Mouse (Mus musculus): ENCODE results near the gene Reln. TPM values are rescaled to one million over a fixed set of nuclear protein-coding genes. Genes with fewer than 3 reads are reported as not detected.

The Reln gene
- polyA plus RNA-seq, 1 experiment: 1.4 TPM

DNA sequence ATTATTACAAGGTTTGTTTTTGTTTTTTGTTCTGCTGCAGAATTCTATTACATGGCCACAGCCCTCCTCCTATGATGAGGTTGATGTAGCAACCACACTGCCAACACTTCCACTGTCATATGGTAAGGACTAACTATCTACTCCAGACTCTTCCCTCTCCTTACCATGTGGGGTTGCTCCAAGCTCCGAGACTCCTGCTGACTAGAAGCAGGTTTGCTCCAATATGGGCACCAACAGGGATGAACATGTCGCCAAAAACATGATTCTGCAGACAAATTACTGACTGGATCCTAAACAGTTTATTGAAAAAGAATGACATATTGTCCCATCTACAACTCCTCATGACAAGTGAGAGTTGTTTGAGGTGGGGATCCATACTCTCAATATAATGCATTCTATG is 28.5 kb downstream of the Reln start:
- H3K9ac ChIP-seq (ENCODE audit: low read depth, poor library complexity, severe bottlenecking): no peak overlapping the region
- H3K9me3 ChIP-seq (replicated peaks; ENCODE audit: control insufficient read depth, insufficient read depth, low read length, poor library complexity, severe bottlenecking): no peaks in the 10 kb centered on the region
- H3K4me3 ChIP-seq (ENCODE audit: low read depth, low read length): no peak overlapping the region
- H3K4me1 ChIP-seq (ENCODE audit: control insufficient read depth, insufficient read depth, low read length): no peaks in the 10 kb centered on the region
- H3K27me3 ChIP-seq (ENCODE audit: control insufficient read depth, insufficient read depth, low read length, poor library complexity, severe bottlenecking): no peaks in the 10 kb centered on the region
- no peak overlapping the region for H3K27ac ChIP-seq (ENCODE audit: insufficient read depth, low read length)
- H3K36me3 ChIP-seq (ENCODE audit: control insufficient read depth, insufficient read depth, low read length, poor library complexity, severe bottlenecking): no peaks in the 10 kb centered on the region
- TF ChIP-seq CTCF (IDR thresholded peaks at IDR 0.05; ENCODE audit: low read depth, low read length) (no peak), POLR2A (IDR thresholded peaks at IDR 0.05; ENCODE audit: insufficient read depth, low read length) (no peak), EP300 (IDR thresholded peaks at IDR 0.05; ENCODE audit: insufficient read depth, low read depth, low read length) (no peak)

DNA sequence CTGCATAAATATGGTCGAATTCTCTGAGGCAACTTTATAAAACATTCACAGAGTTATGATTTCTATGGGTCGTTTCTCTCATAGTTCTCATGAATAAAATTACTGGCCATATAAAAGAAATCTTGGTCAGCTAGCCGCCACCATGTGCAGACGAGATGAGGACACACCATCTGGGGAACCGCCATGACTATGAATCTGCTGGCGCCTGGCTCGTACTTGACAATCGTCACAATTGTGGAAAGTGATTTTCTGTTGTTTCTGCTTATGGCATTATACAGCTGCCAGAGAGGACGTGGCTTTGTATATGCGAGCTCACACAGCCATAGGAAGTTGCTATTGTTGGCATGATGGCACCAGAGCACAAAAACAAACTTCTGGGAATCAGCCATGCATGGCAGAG is 31.5 kb downstream of the Reln start:
- no peak overlapping the region for H3K4me3 ChIP-seq (ENCODE audit: low read depth, low read length)
- no peak overlapping the region for H3K9ac ChIP-seq (ENCODE audit: low read depth, poor library complexity, severe bottlenecking)
- H3K9me3 ChIP-seq (replicated peaks; ENCODE audit: control insufficient read depth, insufficient read depth, low read length, poor library complexity, severe bottlenecking): no peaks in the 10 kb centered on the region
- H3K36me3 ChIP-seq (ENCODE audit: control insufficient read depth, insufficient read depth, low read length, poor library complexity, severe bottlenecking): no peaks in the 10 kb centered on the region
- H3K27me3 ChIP-seq (ENCODE audit: control insufficient read depth, insufficient read depth, low read length, poor library complexity, severe bottlenecking): no peaks in the 10 kb centered on the region
- TF ChIP-seq CTCF (IDR thresholded peaks at IDR 0.05; ENCODE audit: low read depth, low read length) (no peak), EP300 (IDR thresholded peaks at IDR 0.05; ENCODE audit: insufficient read depth, low read depth, low read length) (no peak), POLR2A (IDR thresholded peaks at IDR 0.05; ENCODE audit: insufficient read depth, low read length) (no peak)
- no peak overlapping the region for H3K27ac ChIP-seq (ENCODE audit: insufficient read depth, low read length)
- no peaks in the 10 kb centered on the region for H3K4me1 ChIP-seq (ENCODE audit: control insufficient read depth, insufficient read depth, low read length)

DNA sequence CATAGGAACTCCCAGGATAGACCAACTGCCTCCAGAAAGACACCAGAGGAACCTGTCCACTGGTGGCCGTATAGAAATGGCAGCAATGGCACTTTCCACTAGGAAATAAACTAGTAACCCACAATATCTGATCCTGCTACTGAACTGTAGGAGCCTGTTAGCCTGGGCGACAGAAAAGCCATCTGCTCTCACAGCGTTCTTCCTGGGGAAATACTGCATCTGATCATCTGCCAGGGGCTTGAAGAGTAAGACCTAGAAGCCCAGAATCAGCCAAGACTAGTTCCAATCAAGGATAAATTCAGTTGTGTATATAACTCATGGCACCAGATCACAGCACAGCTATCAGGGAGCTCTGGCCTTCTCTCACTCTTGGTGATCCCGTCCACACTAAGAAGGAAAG is 33.5 kb downstream of the Reln start:
- Histone ChIP-seq H3K36me3 (ENCODE audit: control insufficient read depth, insufficient read depth, low read length, poor library complexity, severe bottlenecking) (no peaks in the 10 kb centered on the region), H3K9ac (ENCODE audit: low read depth, poor library complexity, severe bottlenecking) (no peak overlapping the region), H3K4me3 (ENCODE audit: low read depth, low read length) (no peak overlapping the region), H3K9me3 (replicated peaks; ENCODE audit: control insufficient read depth, insufficient read depth, low read length, poor library complexity, severe bottlenecking) (no peaks in the 10 kb centered on the region), H3K27ac (ENCODE audit: insufficient read depth, low read length) (no peak overlapping the region), H3K27me3 (ENCODE audit: control insufficient read depth, insufficient read depth, low read length, poor library complexity, severe bottlenecking) (no peaks in the 10 kb centered on the region), H3K4me1 (ENCODE audit: control insufficient read depth, insufficient read depth, low read length) (no peaks in the 10 kb centered on the region)
- TF ChIP-seq EP300 (IDR thresholded peaks at IDR 0.05; ENCODE audit: insufficient read depth, low read depth, low read length): no peak
- TF ChIP-seq POLR2A (IDR thresholded peaks at IDR 0.05; ENCODE audit: insufficient read depth, low read length): no peak
- no peak for TF ChIP-seq CTCF (IDR thresholded peaks at IDR 0.05; ENCODE audit: low read depth, low read length)

DNA sequence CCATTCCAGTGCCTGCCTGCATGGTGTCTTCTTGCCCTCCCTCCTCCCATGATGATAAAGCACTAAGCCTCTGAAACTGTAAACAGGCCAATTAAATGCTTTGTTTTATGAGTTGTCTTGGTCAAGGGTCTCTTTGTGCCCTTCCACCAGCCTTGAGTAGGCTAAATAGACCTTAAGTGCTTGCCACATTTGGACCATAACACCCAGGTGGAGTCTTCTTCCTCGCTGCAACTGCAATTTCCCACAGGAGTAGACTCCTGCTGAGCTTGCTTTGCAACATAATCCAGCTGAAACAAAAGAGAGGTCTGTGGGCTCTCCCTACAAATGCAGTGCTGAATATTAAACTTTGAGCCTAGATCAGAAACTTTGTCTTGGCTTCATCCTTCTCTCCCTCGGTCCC is 35.5 kb downstream of the Reln start:
- Histone ChIP-seq H3K27ac (ENCODE audit: insufficient read depth, low read length) (no peak overlapping the region), H3K9me3 (replicated peaks; ENCODE audit: control insufficient read depth, insufficient read depth, low read length, poor library complexity, severe bottlenecking) (no peaks in the 10 kb centered on the region), H3K9ac (ENCODE audit: low read depth, poor library complexity, severe bottlenecking) (no peak overlapping the region), H3K4me3 (ENCODE audit: low read depth, low read length) (no peak overlapping the region), H3K4me1 (ENCODE audit: control insufficient read depth, insufficient read depth, low read length) (no peaks in the 10 kb centered on the region), H3K36me3 (ENCODE audit: control insufficient read depth, insufficient read depth, low read length, poor library complexity, severe bottlenecking) (no peaks in the 10 kb centered on the region), H3K27me3 (ENCODE audit: control insufficient read depth, insufficient read depth, low read length, poor library complexity, severe bottlenecking) (no peaks in the 10 kb centered on the region)
- TF ChIP-seq CTCF (IDR thresholded peaks at IDR 0.05; ENCODE audit: low read depth, low read length) (no peak), EP300 (IDR thresholded peaks at IDR 0.05; ENCODE audit: insufficient read depth, low read depth, low read length) (no peak), POLR2A (IDR thresholded peaks at IDR 0.05; ENCODE audit: insufficient read depth, low read length) (no peak)

DNA sequence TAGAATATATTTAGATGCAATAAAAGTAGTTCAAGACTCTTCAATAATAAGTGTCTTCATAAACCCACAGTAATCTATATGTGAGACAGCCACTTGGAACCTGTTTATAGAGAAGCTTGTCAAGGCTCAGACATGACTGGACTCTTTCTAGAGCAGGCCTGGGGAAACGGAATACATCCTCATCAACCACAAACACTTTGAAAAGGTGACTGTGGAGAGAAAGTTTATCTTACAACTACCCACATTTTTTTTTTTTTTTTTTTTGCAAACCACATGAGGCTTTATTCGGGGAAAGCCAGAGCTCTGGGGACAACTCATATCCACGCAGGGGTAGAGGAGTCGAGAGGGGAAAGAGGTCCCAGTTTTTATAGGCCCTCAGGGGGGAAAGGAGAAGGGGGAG is 36.6 kb downstream of the Reln start:
- TF ChIP-seq POLR2A (IDR thresholded peaks at IDR 0.05; ENCODE audit: insufficient read depth, low read length): no peak
- no peak for TF ChIP-seq CTCF (IDR thresholded peaks at IDR 0.05; ENCODE audit: low read depth, low read length)
- no peak for TF ChIP-seq EP300 (IDR thresholded peaks at IDR 0.05; ENCODE audit: insufficient read depth, low read depth, low read length)
- H3K9me3 ChIP-seq (replicated peaks; ENCODE audit: control insufficient read depth, insufficient read depth, low read length, poor library complexity, severe bottlenecking): no peaks in the 10 kb centered on the region
- no peak overlapping the region for H3K27ac ChIP-seq (ENCODE audit: insufficient read depth, low read length)
- no peaks in the 10 kb centered on the region for H3K4me1 ChIP-seq (ENCODE audit: control insufficient read depth, insufficient read depth, low read length)
- H3K4me3 ChIP-seq (ENCODE audit: low read depth, low read length): no peak overlapping the region
- H3K27me3 ChIP-seq (ENCODE audit: control insufficient read depth, insufficient read depth, low read length, poor library complexity, severe bottlenecking): no peaks in the 10 kb centered on the region
- H3K36me3 ChIP-seq (ENCODE audit: control insufficient read depth, insufficient read depth, low read length, poor library complexity, severe bottlenecking): no peaks in the 10 kb centered on the region
- H3K9ac ChIP-seq (ENCODE audit: low read depth, poor library complexity, severe bottlenecking): no peak overlapping the region

DNA sequence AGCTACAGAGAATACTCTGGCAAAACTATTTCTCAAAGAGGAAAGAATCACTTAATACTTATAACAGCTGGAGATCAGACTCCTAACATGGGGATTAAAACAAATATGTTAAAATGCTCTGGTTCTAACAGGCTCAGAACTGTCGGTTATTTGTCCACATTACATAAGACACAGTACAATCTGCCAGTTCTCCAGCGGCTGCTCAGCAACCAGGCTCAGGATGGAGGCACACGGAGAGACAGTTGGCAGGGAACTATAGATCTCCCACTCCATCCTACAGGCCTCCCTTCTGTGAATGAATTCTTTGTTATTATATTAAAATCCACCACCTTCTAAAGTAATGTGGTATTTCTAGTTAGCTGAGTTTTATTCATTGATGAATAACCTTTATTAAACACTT is 37.4 kb downstream of the Reln start:
- Histone ChIP-seq H3K4me3 (ENCODE audit: low read depth, low read length) (no peak overlapping the region), H3K9ac (ENCODE audit: low read depth, poor library complexity, severe bottlenecking) (no peak overlapping the region), H3K27me3 (ENCODE audit: control insufficient read depth, insufficient read depth, low read length, poor library complexity, severe bottlenecking) (no peaks in the 10 kb centered on the region), H3K36me3 (ENCODE audit: control insufficient read depth, insufficient read depth, low read length, poor library complexity, severe bottlenecking) (no peaks in the 10 kb centered on the region), H3K27ac (ENCODE audit: insufficient read depth, low read length) (no peak overlapping the region), H3K9me3 (replicated peaks; ENCODE audit: control insufficient read depth, insufficient read depth, low read length, poor library complexity, severe bottlenecking) (no peaks in the 10 kb centered on the region), H3K4me1 (ENCODE audit: control insufficient read depth, insufficient read depth, low read length) (no peaks in the 10 kb centered on the region)
- no peak for TF ChIP-seq POLR2A (IDR thresholded peaks at IDR 0.05; ENCODE audit: insufficient read depth, low read length)
- TF ChIP-seq CTCF (IDR thresholded peaks at IDR 0.05; ENCODE audit: low read depth, low read length): no peak
- TF ChIP-seq EP300 (IDR thresholded peaks at IDR 0.05; ENCODE audit: insufficient read depth, low read depth, low read length): no peak

Measured in ES-Bruce4 (cell line).